Mouse (Mus musculus): ENCODE results near the gene Tgfb1.

The Tgfb1 gene

DNA sequence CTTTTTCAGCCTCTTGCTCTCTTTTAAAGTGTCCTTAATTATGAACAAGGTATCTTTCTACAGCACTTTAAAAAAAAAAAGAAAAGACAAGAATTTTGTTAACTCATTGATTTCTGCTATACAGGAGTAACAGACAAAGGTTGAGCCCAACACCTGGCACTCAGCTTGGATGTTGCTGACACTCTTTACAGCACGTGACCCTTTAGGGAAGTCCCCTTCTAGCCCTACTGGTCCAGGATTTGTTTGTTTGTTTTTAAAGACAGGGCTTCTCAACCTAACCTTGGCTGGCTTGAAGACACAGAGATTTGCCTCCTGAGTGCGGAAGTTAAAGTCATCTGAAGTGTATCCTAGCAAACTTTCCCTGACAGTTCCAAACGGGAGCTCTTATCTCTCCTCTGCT is 60.0 kb downstream of the Tgfb1 start:
- DNase-seq: no peak

DNA sequence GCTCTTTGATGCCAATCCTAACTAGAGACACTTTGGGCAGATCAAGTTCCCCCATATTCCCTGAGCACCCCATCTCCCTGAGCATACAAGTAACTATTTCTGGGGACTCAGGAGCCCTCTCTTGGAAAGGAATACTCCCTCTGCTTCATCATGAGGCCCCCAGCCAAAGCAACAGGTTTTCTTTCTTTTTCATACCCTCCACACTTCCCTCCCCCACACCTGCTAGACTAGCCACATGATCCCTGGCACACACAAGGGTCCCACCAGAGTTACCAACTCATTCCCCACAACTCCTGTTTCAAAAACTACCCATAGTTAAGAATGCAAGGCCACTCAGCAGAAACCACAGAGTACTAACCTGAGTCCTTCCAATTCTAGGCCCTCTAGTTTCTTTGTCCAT is 66.3 kb downstream of the Tgfb1 start:
- no peak for DNase-seq

DNA sequence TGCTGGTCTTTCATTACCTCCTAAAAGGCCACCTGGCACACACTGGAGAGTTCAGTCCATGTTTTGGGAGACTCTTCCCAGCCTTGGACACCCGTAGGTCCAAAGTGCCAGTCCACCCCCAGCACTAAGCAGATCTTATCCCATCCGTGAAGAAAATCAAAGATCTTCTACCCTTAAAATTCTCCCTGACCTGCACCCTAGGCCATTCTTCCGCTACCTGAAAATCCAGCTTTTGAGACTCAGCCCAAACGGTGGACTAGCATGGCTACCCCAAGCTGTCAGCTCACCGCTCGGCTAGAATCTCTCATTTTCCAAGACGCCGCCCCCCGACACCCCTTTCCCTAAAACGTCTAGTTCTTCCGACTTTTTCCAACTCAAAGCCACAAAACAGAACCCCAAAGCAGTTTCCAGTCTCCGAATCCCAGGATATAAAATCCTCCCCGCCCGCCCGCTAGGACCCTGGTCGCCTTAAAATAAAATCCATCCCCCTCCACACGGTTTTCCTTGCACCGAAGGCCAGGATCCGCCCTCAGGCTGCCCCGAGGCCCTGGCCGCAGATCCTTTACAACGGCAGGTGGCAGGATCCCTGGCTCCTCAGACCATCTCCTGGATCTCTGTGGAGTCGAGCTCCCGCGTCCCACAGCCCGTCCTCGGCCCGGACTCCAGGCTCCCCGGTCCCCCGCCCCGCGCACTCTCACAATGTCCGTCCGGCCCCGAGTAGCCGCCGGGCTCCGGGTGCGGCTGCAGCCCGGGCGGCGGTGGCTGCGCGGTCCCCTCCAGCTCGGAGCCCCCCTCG is 67.0 kb downstream of the Tgfb1 start:
- peak; percentile 50 for DNase-seq

DNA sequence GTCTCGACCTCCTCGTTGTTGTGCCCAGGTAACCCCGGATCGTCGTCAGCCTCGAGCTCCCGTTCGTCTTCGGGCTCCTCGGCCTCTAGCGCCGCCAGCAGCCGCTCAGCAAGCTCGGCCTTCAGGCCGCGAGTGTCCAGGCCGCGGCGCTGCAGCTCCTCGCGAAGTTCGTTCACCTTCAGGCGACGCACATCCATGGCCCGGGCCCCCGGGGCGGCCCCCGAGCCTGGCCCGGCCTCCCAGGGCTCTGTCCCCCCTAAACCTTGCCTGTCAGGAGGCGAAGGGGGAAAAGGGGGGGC is 67.6 kb downstream of the Tgfb1 start:
- DNase-seq: no peak

Measured in liver (tissue).